In genomic region chr10:12814411-12814810, GRCm38 (mm10) we compare ENCODE assay signal across 24 mouse cellular contexts. TPM values are rescaled to one million over a fixed set of nuclear protein-coding genes. Genes with fewer than 3 reads are reported as not detected.
DNase-seq lines count a peak whose midpoint lies in the region; ATAC-seq and TF ChIP-seq lines count a peak whose summit lies in the region.
"Had no signal": no experiment of that assay in that cellular context is flagged by ENCODE, and none has a peak within 500 bp of the region (broad histone marks: within the 10 kb centered on the region; RNA-seq: fewer than 3 reads in every experiment).

No protein-coding gene starts in this region.

- H3K36me3 ChIP-seq in heart, postnatal 0 days (replicated peaks; ENCODE audit: control insufficient read depth, insufficient read depth, low read length): no peaks in the 10 kb centered on the region
- H3K36me3 ChIP-seq in heart, embryonic 11.5 days (ENCODE audit: control insufficient read depth, insufficient read depth, low read length): no peaks in the 10 kb centered on the region
- H3K36me3 ChIP-seq in liver, embryonic 11.5 days (ENCODE audit: control insufficient read depth, insufficient read depth, low read length): no peaks in the 10 kb centered on the region
- H3K36me3 ChIP-seq: embryonic facial prominence, embryonic 15.5 days; forebrain, embryonic 12.5 days; hindbrain, embryonic 15.5 days; intestine, embryonic 15.5 days; kidney, embryonic 15.5 days; limb, embryonic 10.5 days had no signal

- 75% methylated on average over 7 of the region's 7 CpGs for WGBS in heart, postnatal 0 days
- 71% methylated on average over 7 of the region's 7 CpGs for WGBS in heart, embryonic 11.5 days (ENCODE audit: insufficient replicate concordance)
- WGBS in liver, embryonic 11.5 days: 38% methylated on average over 7 of the region's 7 CpGs

- H3K4me3 ChIP-seq in heart, postnatal 0 days (ENCODE audit: low read depth, low read length): no peak overlapping the region
- H3K4me3 ChIP-seq in heart, embryonic 11.5 days (ENCODE audit: low read depth, low read length): no peak overlapping the region
- no peak overlapping the region for H3K4me3 ChIP-seq in liver, embryonic 11.5 days (ENCODE audit: low read depth, low read length)
- H3K4me3 ChIP-seq: embryonic facial prominence, embryonic 15.5 days; forebrain, embryonic 12.5 days; hindbrain, embryonic 15.5 days; intestine, embryonic 15.5 days; kidney, embryonic 15.5 days; left cerebral cortex, adult 2 months; limb, embryonic 10.5 days had no signal

- H3K27me3 ChIP-seq in heart, postnatal 0 days (ENCODE audit: control insufficient read depth, insufficient read depth, low read length): no peaks in the 10 kb centered on the region
- no peaks in the 10 kb centered on the region for H3K27me3 ChIP-seq in heart, embryonic 11.5 days (ENCODE audit: control insufficient read depth, insufficient read depth, low read length)
- H3K27me3 ChIP-seq in liver, embryonic 11.5 days (replicated peaks; ENCODE audit: control insufficient read depth, insufficient read depth, low read length): no peaks in the 10 kb centered on the region
- H3K27me3 ChIP-seq: embryonic facial prominence, embryonic 15.5 days; forebrain, embryonic 12.5 days; hindbrain, embryonic 15.5 days; intestine, embryonic 15.5 days; kidney, embryonic 15.5 days had no signal

- peak overlapping the region; percentile 87; the same call in 1 of the 2 replicates for H3K27ac ChIP-seq in heart, postnatal 0 days (ENCODE audit: low read depth)
- H3K27ac ChIP-seq in heart, embryonic 11.5 days (ENCODE audit: low read depth, low read length): no peak overlapping the region
- H3K27ac ChIP-seq in liver, embryonic 11.5 days (ENCODE audit: low read depth, low read length): peak overlapping the region; percentile 38; the same call in 1 of the 2 replicates
- H3K27ac ChIP-seq: embryonic facial prominence, embryonic 15.5 days; forebrain, embryonic 12.5 days; hindbrain, embryonic 15.5 days; intestine, embryonic 15.5 days; kidney, embryonic 15.5 days; limb, embryonic 10.5 days had no signal

- no peaks in the 10 kb centered on the region for H3K9me3 ChIP-seq in heart, postnatal 0 days (replicated peaks; ENCODE audit: control insufficient read depth, low read length)
- H3K9me3 ChIP-seq in heart, embryonic 11.5 days (replicated peaks; ENCODE audit: control insufficient read depth, low read length): no peaks in the 10 kb centered on the region
- H3K9me3 ChIP-seq in liver, embryonic 11.5 days (ENCODE audit: control insufficient read depth, low read length): no peaks in the 10 kb centered on the region
- H3K9me3 ChIP-seq: embryonic facial prominence, embryonic 15.5 days; forebrain, embryonic 12.5 days; hindbrain, embryonic 15.5 days; intestine, embryonic 15.5 days; kidney, embryonic 15.5 days; limb, embryonic 10.5 days had no signal

- DNase-seq in heart, postnatal 0 days (ENCODE audit: low spot score): no peak
- DNase-seq in liver, embryonic 11.5 days (ENCODE audit: low spot score): no peak
- no peak for DNase-seq in urinary bladder, postnatal 25 days (ENCODE audit: low spot score)
- no peak for DNase-seq in kidney, adult 18-20 months
- DNase-seq: adrenal gland, adult 8-10 months; cerebellum, adult 11 months; cerebellum, postnatal 25 days; gastrocnemius, postnatal 10 days; heart, adult 11 months; heart, postnatal 36 days; kidney, postnatal 4 days; layer of hippocampus, adult 9-11 months; lung, adult 18-20 months had no signal

- H3K4me1 ChIP-seq in heart, postnatal 0 days (ENCODE audit: control insufficient read depth, insufficient read depth): peaks cover 51% of the 10 kb centered on the region
- peaks cover 49% of the 10 kb centered on the region for H3K4me1 ChIP-seq in heart, embryonic 11.5 days (ENCODE audit: control insufficient read depth, insufficient read depth, low read length)
- H3K4me1 ChIP-seq in liver, embryonic 11.5 days (replicated peaks; ENCODE audit: control insufficient read depth, insufficient read depth, low read length): peaks cover 41% of the 10 kb centered on the region
- H3K4me1 ChIP-seq: intestine, embryonic 15.5 days had no signal

- no peak overlapping the region for H3K4me2 ChIP-seq in heart, postnatal 0 days (ENCODE audit: low read depth, low read length)
- H3K4me2 ChIP-seq in heart, embryonic 11.5 days: no peak overlapping the region
- peak overlapping the region; percentile 58 for H3K4me2 ChIP-seq in liver, embryonic 11.5 days
- H3K4me2 ChIP-seq: embryonic facial prominence, embryonic 15.5 days; forebrain, embryonic 12.5 days; hindbrain, embryonic 15.5 days; intestine, embryonic 15.5 days; kidney, embryonic 15.5 days; midbrain, embryonic 11.5 days had no signal

- TF ChIP-seq CTCF in heart, postnatal 0 days (IDR thresholded peaks at IDR 0.05; ENCODE audit: low read depth): no peak

- no peak overlapping the region for H3K9ac ChIP-seq in heart, postnatal 0 days (replicated peaks; ENCODE audit: low read depth, low read length)
- H3K9ac ChIP-seq in heart, embryonic 11.5 days (ENCODE audit: low read depth, low read length): no peak overlapping the region
- no peak overlapping the region for H3K9ac ChIP-seq in liver, embryonic 11.5 days (ENCODE audit: low read depth, low read length)
- H3K9ac ChIP-seq: embryonic facial prominence, embryonic 15.5 days; forebrain, embryonic 12.5 days; hindbrain, embryonic 15.5 days; intestine, embryonic 15.5 days; kidney, embryonic 15.5 days had no signal

- ATAC-seq in heart, postnatal 0 days (ENCODE audit: insufficient read depth, low read depth): no peak
- no peak for ATAC-seq in heart, embryonic 11.5 days (replicated peaks; ENCODE audit: insufficient number of reproducible peaks, low FRiP score, low TSS enrichment)
- peak; percentile 22; the same call in 1 of the 2 replicates for ATAC-seq in common myeloid progenitor, adult 5-6 weeks (replicated peaks; ENCODE audit: low read depth, poor library complexity, severe bottlenecking)
- ATAC-seq in liver, embryonic 11.5 days (replicated peaks; ENCODE audit: low FRiP score): peak; percentile 84
- peak; percentile 51 for ATAC-seq in megakaryocyte progenitor cell, adult 5-6 weeks (replicated peaks; ENCODE audit: poor library complexity)
- ATAC-seq: intestine, embryonic 15.5 days had no signal

- no peak for TF ChIP-seq EP300 in heart, postnatal 0 days (IDR thresholded peaks at IDR 0.05; ENCODE audit: low read depth)

RNA-seq across cellular contexts. Expression of gene Utrn, which starts 54.8 kb away (rescaled TPM):
- 50.3 and 61.6 TPM in 2 replicates for total RNA-seq in heart, postnatal 0 days (2014; rRNA removed; ENCODE audit: low replicate concordance)
- polyA plus RNA-seq in heart, postnatal 0 days (2015; fragmentation: Nextera tagmentation; extraction: Ambion mirVana): 47.3 and 48.4 TPM in 2 replicates
- polyA plus RNA-seq in heart, embryonic 11.5 days (2014; fragmentation: Nextera tagmentation; extraction: Ambion mirVana): 47.3 and 68.5 TPM in 2 replicates
- 45.9 and 46.5 TPM in 2 replicates for total RNA-seq in common myeloid progenitor, adult 5-6 weeks (2017)
- 19.8 and 23.0 TPM in 2 replicates for polyA plus RNA-seq in liver, embryonic 11.5 days (2014; fragmentation: Nextera tagmentation; extraction: Ambion mirVana)
- total RNA-seq in megakaryocyte progenitor cell, adult 5-6 weeks (2015): 25.6 and 28.2 TPM in 2 replicates
- total RNA-seq in megakaryocyte progenitor cell, adult 5-6 weeks (2017): 17.2 and 24.2 TPM in 2 replicates

Comparison
In these comparisons a context has a peak if more than half of its experiments do, and no peak if none do; other contexts are left out.
1. ATAC-seq: peak in common myeloid progenitor, adult 5-6 weeks (single experiment), liver, embryonic 11.5 days (single experiment) and megakaryocyte progenitor cell, adult 5-6 weeks (single experiment); none in heart, postnatal 0 days (single experiment) and heart, embryonic 11.5 days (single experiment).